Mouse (Mus musculus): ENCODE results near the gene Cmtm6.

GRCm38 (mm10) chr9:114767507-114767906 is 36.6 kb downstream of the Cmtm6 start:
- no peak for TF ChIP-seq CTCF (IDR thresholded peaks at IDR 0.05; ENCODE audit: control insufficient read depth, insufficient read depth, insufficient read length)
- TF ChIP-seq MAX (IDR thresholded peaks at IDR 0.05), result no peak

Measured in C2C12 (cell line).